Mouse (Mus musculus) intestine, embryonic 16.5 days (tissue): ENCODE measurements around the gene Olfr157. TPM values are rescaled to one million over a fixed set of nuclear protein-coding genes. Genes with fewer than 3 reads are reported as not detected.
"Not testable (repeated sequence)": the region's sequence is repeated elsewhere in the genome, so short reads cannot be mapped to it uniquely, and the experiment has no call there.

Experiments
- ATAC-seq: fragments of 200-750 bp; cut with Nextera tagmentation; 2 replicates; pipeline ENCODE4 v1.8.0; 2017; ENCODE audit warnings: moderate TSS enrichment, moderate library complexity
- H3K27ac ChIP-seq: fragments of 300-500 bp; sonication (generic); 2 replicates; pipeline ENCODE4 v1.5.1; 2014; ENCODE audit warnings: mild to moderate bottlenecking, low read length
- H3K27me3 ChIP-seq: fragments of 300-500 bp; sonication (generic); replicated peaks from 2 replicates; pipeline ENCODE4 v1.6.1; 2014; ENCODE audit warnings: low read length, control low read depth, mixed read lengths; ENCODE audit not compliant: control insufficient read depth, insufficient read depth
- H3K36me3 ChIP-seq: fragments of 300-500 bp; sonication (generic); 2 replicates; pipeline ENCODE4 v1.6.1; 2014; ENCODE audit warnings: low read length, control low read depth; ENCODE audit not compliant: control insufficient read depth, insufficient read depth
- H3K4me1 ChIP-seq: fragments of 300-500 bp; sonication (generic); 2 replicates; pipeline ENCODE4 v1.6.1; 2014; ENCODE audit warnings: low read length, control low read depth, mixed read lengths; ENCODE audit not compliant: control insufficient read depth, insufficient read depth
- H3K4me2 ChIP-seq: fragments of 300-500 bp; sonication (generic); 2 replicates; pipeline ENCODE4 v1.6.1; 2014; ENCODE audit warnings: low read depth, low read length, control low read depth
- H3K4me3 ChIP-seq: fragments of 300-500 bp; sonication (generic); 2 replicates; pipeline ENCODE4 v1.5.1; 2014; ENCODE audit warnings: mild to moderate bottlenecking, low read length
- H3K9ac ChIP-seq: fragments of 300-500 bp; sonication (generic); 2 replicates; pipeline ENCODE4 v1.6.1; 2014; ENCODE audit warnings: low read depth, low read length
- H3K9me3 ChIP-seq: fragments of 300-500 bp; sonication (generic); 2 replicates; pipeline ENCODE4 v1.6.1; 2016; ENCODE audit warnings: low read length, control low read depth; ENCODE audit not compliant: control insufficient read depth
- WGBS: fragments of 180-500 bp; shearing (Covaris S2); extraction: QIAGEN DNeasy Blood & Tissue Kit; methylation state at CpG from one replicate; pipeline ENCODE4 v1.1.7; 2014; 5-methylcytosine and 5-hydroxymethylcytosine counted together
- polyA plus RNA-seq: library from polyadenylated mRNA; unstranded; fragments of >200 nt; fragmentation: Nextera tagmentation; extraction: Ambion mirVana; gene quantifications from 2 replicates; pipeline ENCODE4 v1.2.1, GENCODE M21; 2015

The Olfr157 gene
- polyA plus RNA-seq, 1 experiment from 2014 or later = not detected

GRCm38 (mm10) chr4:43823845-43824337, 16.1 kb downstream of the Olfr157 start, which contains the start of gene Olfr156:
TSS of gene Olfr156 (minus strand) at chr4:43823895.
- H3K9ac ChIP-seq = no peak within 1 kb of the TSS
- no peak within 1 kb of the TSS for H3K4me3 ChIP-seq
- no peaks in the 10 kb centered on the region for H3K4me1 ChIP-seq
- H3K36me3 ChIP-seq = no peaks in the 10 kb centered on the region
- no peaks in the 10 kb centered on the region for H3K27me3 ChIP-seq
- ATAC-seq = no peak
- H3K4me2 ChIP-seq = no peak within 1 kb of the TSS
- H3K27ac ChIP-seq = no peak within 1 kb of the TSS
- no peaks in the 10 kb centered on the region for H3K9me3 ChIP-seq
- 10% methylated on average over 7 of the region's 7 CpGs for WGBS

GRCm38 (mm10) chr4:43822896-43823550, 17.0 kb downstream of the Olfr157 start:
- no peak for ATAC-seq
- H3K4me2 ChIP-seq = no peak overlapping the region
- no peaks in the 10 kb centered on the region for H3K4me1 ChIP-seq
- no peaks in the 10 kb centered on the region for H3K36me3 ChIP-seq
- H3K9me3 ChIP-seq = no peaks in the 10 kb centered on the region
- no peak overlapping the region for H3K27ac ChIP-seq
- H3K9ac ChIP-seq = no peak overlapping the region
- H3K4me3 ChIP-seq = no peak overlapping the region
- 80% methylated on average over 13 of the region's 13 CpGs for WGBS
- H3K27me3 ChIP-seq = no peaks in the 10 kb centered on the region

GRCm38 (mm10) chr4:43798936-43799335, 41.1 kb downstream of the Olfr157 start:
- no peak overlapping the region for H3K9ac ChIP-seq
- no peaks in the 10 kb centered on the region for H3K9me3 ChIP-seq
- no peak overlapping the region for H3K4me2 ChIP-seq
- H3K27me3 ChIP-seq = no peaks in the 10 kb centered on the region
- H3K27ac ChIP-seq = no peak overlapping the region
- no peaks in the 10 kb centered on the region for H3K36me3 ChIP-seq
- H3K4me1 ChIP-seq = no peaks in the 10 kb centered on the region
- ATAC-seq = no peak
- WGBS = 50% methylated on average over 7 of the region's 7 CpGs
- H3K4me3 ChIP-seq = no peak overlapping the region

- not testable (repeated sequence) for ATAC-seq, H3K4me3 ChIP-seq, H3K4me1 ChIP-seq, H3K27me3 ChIP-seq, H3K4me2 ChIP-seq, H3K9ac ChIP-seq, H3K9me3 ChIP-seq, H3K36me3 ChIP-seq, H3K27ac ChIP-seq
- 88% methylated on average over 5 of the region's 5 CpGs for WGBS
Measured at GRCm38 (mm10) chr4:43795844-43796243, 44.2 kb downstream of the Olfr157 start.

- ATAC-seq = no peak
- Histone ChIP-seq H3K9ac (no peak overlapping the region), H3K4me1 (no peaks in the 10 kb centered on the region), H3K36me3 (no peaks in the 10 kb centered on the region), H3K27me3 (no peaks in the 10 kb centered on the region), H3K27ac (no peak overlapping the region), H3K4me3 (no peak overlapping the region), H3K9me3 (no peaks in the 10 kb centered on the region), H3K4me2 (no peak overlapping the region)
- 76% methylated on average over 6 of the region's 6 CpGs for whole genome bisulfite sequencing
Measured at GRCm38 (mm10) chr4:43795296-43795695, 44.7 kb downstream of the Olfr157 start.

Other genes starting within 250 kb of the Olfr157 start
- 4.9 and 6.2 TPM in 2 replicates for gene Npr2, start 208.3 kb downstream of the Olfr157 start, polyA plus RNA-seq
- gene Spag8, start 186.6 kb downstream of the Olfr157 start, polyA plus RNA-seq = 0.60 and 1.3 TPM in 2 replicates
- 187 and 208 TPM in 2 replicates for gene Hint2, start 183.7 kb downstream of the Olfr157 start, polyA plus RNA-seq
- 3.3 and 3.4 TPM in 2 replicates for gene Tmem8b, start 171.2 kb downstream of the Olfr157 start, polyA plus RNA-seq
- gene Fam221b, start 171.1 kb downstream of the Olfr157 start, polyA plus RNA-seq = 1.6 and 2.2 TPM in 2 replicates
- gene Olfr70, start 139.4 kb downstream of the Olfr157 start, polyA plus RNA-seq = not detected in 2 replicates
- not detected in 2 replicates for gene Olfr71, start 129.9 kb downstream of the Olfr157 start, polyA plus RNA-seq
- gene Hrct1, start 113.0 kb downstream of the Olfr157 start, polyA plus RNA-seq = 1.1 TPM in 2 replicates
- gene Spaar, start 110.2 kb downstream of the Olfr157 start, polyA plus RNA-seq = 0.12 and 0.15 TPM in 2 replicates
- gene Olfr159, start 69.2 kb downstream of the Olfr157 start, polyA plus RNA-seq = not detected in 2 replicates
- gene Olfr156, start 16.3 kb downstream of the Olfr157 start, polyA plus RNA-seq = not detected in 2 replicates
- not detected in 2 replicates for gene Olfr155, start 11.4 kb upstream of the Olfr157 start, polyA plus RNA-seq
- 12.7 and 12.8 TPM in 2 replicates for gene Reck, start 35.3 kb upstream of the Olfr157 start, polyA plus RNA-seq
- 69.4 and 78.5 TPM in 2 replicates for gene Glipr2, start 117.2 kb upstream of the Olfr157 start, polyA plus RNA-seq
- gene Ccin, start 143.3 kb upstream of the Olfr157 start, polyA plus RNA-seq = not detected in 2 replicates
- 241 and 256 TPM in 2 replicates for gene Clta, start 164.3 kb upstream of the Olfr157 start, polyA plus RNA-seq
- gene Gne, start 244.0 kb upstream of the Olfr157 start, polyA plus RNA-seq = 50.4 and 57.2 TPM in 2 replicates